Mouse (Mus musculus): Measurements from ENCODE around the gene Cxcl10. TPM values are rescaled to one million over a fixed set of nuclear protein-coding genes. Genes with fewer than 3 reads are reported as not detected.

Cxcl10 gene
- polyA plus RNA-seq (2015; fragmentation: Nextera tagmentation; extraction: Ambion mirVana), result 0.61 TPM in 1 of 2 replicates, not detected in the other

DNA sequence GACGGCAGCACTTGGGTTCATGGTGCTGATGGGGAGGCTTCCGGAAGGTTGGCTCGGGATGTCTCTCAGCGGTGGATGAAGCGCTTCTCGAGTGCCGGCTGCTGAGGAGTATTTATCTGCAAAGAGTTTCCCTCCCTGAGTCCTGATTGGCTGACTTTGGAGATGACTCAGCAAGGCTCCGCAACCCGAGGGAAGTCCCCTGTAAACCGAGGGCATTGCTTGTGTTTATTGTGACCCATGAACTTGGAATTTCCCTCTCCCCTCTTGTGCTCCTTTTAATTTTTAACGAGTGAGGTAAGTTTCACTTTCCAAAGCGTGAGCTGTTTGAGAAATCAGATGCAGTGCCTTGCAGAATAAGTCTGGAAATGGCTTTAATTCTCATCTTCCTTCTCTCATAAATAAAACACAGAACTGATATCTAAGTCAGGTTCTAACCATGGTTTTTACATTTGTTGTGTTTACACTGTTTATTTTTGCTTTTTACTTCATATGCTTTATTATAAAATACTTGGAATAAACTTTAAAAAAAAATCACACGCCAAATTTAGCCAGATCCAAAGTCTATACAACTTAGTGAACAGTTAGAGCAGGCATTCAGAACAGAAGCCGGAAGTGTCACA is at the start of gene Cxcl10:
Gene Cxcl10, minus strand, starts transcription at position 96 of the 620 bp plus-strand sequence.
- H3K27ac ChIP-seq (ENCODE audit: low read length), result no peak within 1 kb of the TSS
- peaks cover 3% of the 10 kb centered on the region; the same call in 1 of the 2 replicates for H3K4me1 ChIP-seq (replicated peaks; ENCODE audit: control insufficient read depth, insufficient read depth, low read length)
- WGBS, result 19% methylated on average over 14 of the region's 14 CpGs
- no peaks in the 10 kb centered on the region for H3K9me3 ChIP-seq (ENCODE audit: control insufficient read depth, low read length)
- H3K36me3 ChIP-seq (ENCODE audit: control insufficient read depth, insufficient read depth), result no peaks in the 10 kb centered on the region
- no peaks in the 10 kb centered on the region for H3K27me3 ChIP-seq (replicated peaks; ENCODE audit: control insufficient read depth, insufficient read depth, low read length)
- peak within 1 kb of the TSS; percentile 45 for H3K4me2 ChIP-seq (ENCODE audit: low read length)
- H3K4me3 ChIP-seq (replicated peaks; ENCODE audit: low read length), result peak within 1 kb of the TSS; percentile 18; the same call in 1 of the 2 replicates
- ATAC-seq, result peak; percentile 79
- H3K9ac ChIP-seq (replicated peaks; ENCODE audit: low read depth, low read length), result no peak within 1 kb of the TSS

DNA sequence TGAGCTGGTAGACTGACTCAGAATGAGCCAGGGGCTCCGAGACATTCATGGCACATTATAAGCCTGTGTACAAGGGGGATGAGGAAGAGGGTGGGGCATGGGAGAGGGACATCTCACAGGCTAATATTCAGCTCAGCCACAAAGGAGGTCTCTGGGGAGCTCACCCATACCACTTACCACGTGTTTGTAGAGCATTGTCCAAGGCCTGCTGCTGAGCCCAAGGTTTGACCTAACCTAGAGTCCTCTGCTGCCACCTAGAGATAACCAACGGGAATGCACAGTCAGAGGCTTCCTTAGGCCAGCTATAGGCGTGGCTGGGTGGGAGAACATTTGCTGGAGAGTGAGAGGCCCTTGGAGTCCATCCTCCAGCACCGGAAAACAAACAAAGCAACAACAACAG is 49.5 kb upstream of the Cxcl10 start:
- Histone ChIP-seq H3K9me3 (ENCODE audit: control insufficient read depth, low read length) (no peaks in the 10 kb centered on the region), H3K9ac (replicated peaks; ENCODE audit: low read depth, low read length) (no peak overlapping the region), H3K4me2 (ENCODE audit: low read length) (no peak overlapping the region), H3K4me3 (replicated peaks; ENCODE audit: low read length) (no peak overlapping the region), H3K27me3 (replicated peaks; ENCODE audit: control insufficient read depth, insufficient read depth, low read length) (no peaks in the 10 kb centered on the region), H3K36me3 (ENCODE audit: control insufficient read depth, insufficient read depth) (no peaks in the 10 kb centered on the region), H3K27ac (ENCODE audit: low read length) (no peak overlapping the region), H3K4me1 (replicated peaks; ENCODE audit: control insufficient read depth, insufficient read depth, low read length) (no peaks in the 10 kb centered on the region)
- peak; percentile 75 for ATAC-seq
- WGBS, result 25% methylated on average over 5 of the region's 5 CpGs

DNA sequence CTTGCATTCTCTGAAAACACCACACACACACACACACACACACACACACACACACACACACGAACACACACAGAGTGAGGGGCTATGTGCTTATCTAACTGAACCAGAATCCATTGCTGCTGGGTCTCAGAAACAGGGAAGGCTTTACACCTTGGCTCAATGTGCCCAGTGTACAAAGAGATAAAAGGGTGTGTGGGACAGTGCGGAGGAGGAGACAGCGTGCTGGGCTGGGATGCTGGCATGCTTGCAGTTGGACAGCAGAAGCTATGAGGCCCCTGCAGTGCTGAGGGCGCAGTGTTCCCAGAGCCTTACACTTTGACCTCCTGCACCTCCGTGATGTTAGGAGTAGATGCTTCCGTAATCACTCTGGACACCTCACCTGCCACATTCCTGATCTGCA is 47.8 kb upstream of the Cxcl10 start:
- no peak for ATAC-seq

DNA sequence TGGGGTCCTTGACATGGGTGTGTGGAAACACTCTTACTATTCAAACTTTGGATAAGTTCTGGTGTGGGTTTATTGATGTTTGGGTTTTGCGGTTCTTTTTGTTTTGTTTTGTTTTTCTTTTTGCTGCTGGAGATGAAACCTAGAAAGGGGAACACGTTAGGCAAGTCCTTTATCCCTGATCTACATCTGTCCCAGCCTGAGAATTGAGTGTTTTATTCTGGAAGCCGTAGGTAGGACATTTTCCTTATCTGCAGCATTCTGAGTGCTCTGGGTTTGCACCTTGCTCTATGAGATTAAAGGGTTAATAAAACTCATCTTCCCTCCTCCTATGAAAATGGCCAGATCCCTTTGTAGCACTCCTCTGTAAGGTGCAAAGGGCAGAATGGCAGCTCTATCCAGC is 47.1 kb upstream of the Cxcl10 start:
- Histone ChIP-seq H3K9me3 (ENCODE audit: control insufficient read depth, low read length) (no peaks in the 10 kb centered on the region), H3K27me3 (replicated peaks; ENCODE audit: control insufficient read depth, insufficient read depth, low read length) (peaks cover 2% of the 10 kb centered on the region; the same call in 1 of the 2 replicates), H3K27ac (ENCODE audit: low read length) (no peak overlapping the region), H3K9ac (replicated peaks; ENCODE audit: low read depth, low read length) (no peak overlapping the region), H3K4me3 (replicated peaks; ENCODE audit: low read length) (no peak overlapping the region), H3K36me3 (ENCODE audit: control insufficient read depth, insufficient read depth) (no peaks in the 10 kb centered on the region), H3K4me1 (replicated peaks; ENCODE audit: control insufficient read depth, insufficient read depth, low read length) (no peaks in the 10 kb centered on the region), H3K4me2 (ENCODE audit: low read length) (no peak overlapping the region)
- WGBS, result 88% methylated on average over 3 of the region's 3 CpGs
- no peak for ATAC-seq

More for the DNA sequence above, 47.8 kb upstream of the Cxcl10 start:
- Histone ChIP-seq H3K36me3 (ENCODE audit: control insufficient read depth, insufficient read depth) (no peaks in the 10 kb centered on the region), H3K27me3 (replicated peaks; ENCODE audit: control insufficient read depth, insufficient read depth, low read length) (no peaks in the 10 kb centered on the region; the same call in 1 of the 2 replicates), H3K27ac (ENCODE audit: low read length) (no peak overlapping the region), H3K9me3 (ENCODE audit: control insufficient read depth, low read length) (no peaks in the 10 kb centered on the region), H3K9ac (replicated peaks; ENCODE audit: low read depth, low read length) (no peak overlapping the region), H3K4me2 (ENCODE audit: low read length) (no peak overlapping the region), H3K4me3 (replicated peaks; ENCODE audit: low read length) (no peak overlapping the region), H3K4me1 (replicated peaks; ENCODE audit: control insufficient read depth, insufficient read depth, low read length) (no peaks in the 10 kb centered on the region)
- 90% methylated on average over 6 of the region's 6 CpGs for WGBS

DNA sequence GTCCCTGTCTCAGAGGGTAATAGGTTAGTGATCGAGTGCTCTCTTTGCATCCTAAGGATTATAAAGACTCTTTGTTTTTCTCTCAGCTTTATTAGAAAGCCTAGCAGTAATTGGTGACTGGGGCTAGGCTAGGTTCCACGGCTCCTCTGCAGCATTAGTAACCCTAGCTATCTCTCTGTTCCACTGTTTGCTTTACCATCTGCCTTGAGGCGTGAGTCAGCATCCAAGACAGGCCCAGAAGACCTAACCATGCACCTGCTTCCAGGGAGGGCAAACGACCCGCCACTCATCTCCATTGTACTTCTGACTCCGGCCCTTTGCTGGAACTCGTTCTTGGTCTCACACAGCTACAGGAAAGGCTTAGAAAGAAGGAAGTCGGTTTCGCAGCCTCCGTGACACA is 45.2 kb upstream of the Cxcl10 start:
- Histone ChIP-seq H3K9ac (replicated peaks; ENCODE audit: low read depth, low read length) (no peak overlapping the region), H3K27ac (ENCODE audit: low read length) (no peak overlapping the region), H3K4me1 (replicated peaks; ENCODE audit: control insufficient read depth, insufficient read depth, low read length) (no peaks in the 10 kb centered on the region), H3K36me3 (ENCODE audit: control insufficient read depth, insufficient read depth) (no peaks in the 10 kb centered on the region), H3K4me2 (ENCODE audit: low read length) (no peak overlapping the region), H3K4me3 (replicated peaks; ENCODE audit: low read length) (no peak overlapping the region), H3K27me3 (replicated peaks; ENCODE audit: control insufficient read depth, insufficient read depth, low read length) (peaks cover 4% of the 10 kb centered on the region; the same call in 1 of the 2 replicates), H3K9me3 (ENCODE audit: control insufficient read depth, low read length) (no peaks in the 10 kb centered on the region)
- WGBS, result 57% methylated on average over 10 of the region's 10 CpGs
- ATAC-seq, result no peak

DNA sequence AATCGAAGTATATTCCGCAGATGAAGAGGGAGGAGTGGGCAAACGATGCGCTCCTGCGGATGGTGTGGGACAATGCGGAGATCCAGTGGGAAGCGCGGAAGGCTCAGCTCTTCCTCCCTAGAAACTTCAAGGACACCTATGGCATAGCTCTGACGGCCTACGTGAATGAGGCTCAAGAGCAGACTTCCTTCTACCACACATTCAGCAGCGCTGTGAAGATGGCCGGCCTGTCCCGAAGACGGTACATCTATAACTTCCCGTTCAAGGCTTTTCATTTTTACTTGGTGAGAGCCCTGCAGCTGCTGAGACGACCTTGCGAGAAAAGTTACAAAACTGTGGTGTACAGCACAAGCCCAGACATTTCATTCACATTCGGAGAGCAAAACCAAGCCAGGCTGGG is 43.9 kb upstream of the Cxcl10 start:
- peaks cover 4% of the 10 kb centered on the region; the same call in 1 of the 2 replicates for H3K27me3 ChIP-seq (replicated peaks; ENCODE audit: control insufficient read depth, insufficient read depth, low read length)
- no peak for ATAC-seq
- H3K4me3 ChIP-seq (replicated peaks; ENCODE audit: low read length), result peak overlapping the region; percentile 1; the same call in 1 of the 2 replicates
- no peaks in the 10 kb centered on the region for H3K36me3 ChIP-seq (ENCODE audit: control insufficient read depth, insufficient read depth)
- no peak overlapping the region for H3K27ac ChIP-seq (ENCODE audit: low read length)
- H3K4me2 ChIP-seq (ENCODE audit: low read length), result peak overlapping the region; percentile 31
- no peaks in the 10 kb centered on the region for H3K4me1 ChIP-seq (replicated peaks; ENCODE audit: control insufficient read depth, insufficient read depth, low read length)
- no peak overlapping the region for H3K9ac ChIP-seq (replicated peaks; ENCODE audit: low read depth, low read length)
- no peaks in the 10 kb centered on the region for H3K9me3 ChIP-seq (ENCODE audit: control insufficient read depth, low read length)
- WGBS, result 52% methylated on average over 18 of the region's 18 CpGs

DNA sequence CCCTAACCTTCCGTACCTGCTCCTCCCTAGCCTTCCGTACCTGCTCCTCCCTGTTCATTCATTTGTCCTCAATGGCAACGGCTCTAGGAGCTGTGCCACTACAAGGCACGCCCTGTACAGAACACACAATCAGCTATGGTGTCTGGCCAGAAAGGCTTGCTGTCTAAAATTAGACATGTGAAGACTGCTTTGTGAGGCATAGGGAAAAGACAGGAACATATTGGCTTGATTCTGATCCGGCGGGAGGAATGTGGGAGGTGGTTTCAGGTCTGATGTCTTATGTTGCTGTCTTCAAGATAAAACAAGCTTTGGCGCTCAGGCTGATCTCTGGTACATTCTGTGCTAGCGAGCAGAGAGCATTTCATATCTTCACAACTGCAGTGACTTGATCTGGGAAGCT is 41.9 kb upstream of the Cxcl10 start:
- Histone ChIP-seq H3K4me3 (replicated peaks; ENCODE audit: low read length) (no peak overlapping the region), H3K9ac (replicated peaks; ENCODE audit: low read depth, low read length) (no peak overlapping the region), H3K4me1 (replicated peaks; ENCODE audit: control insufficient read depth, insufficient read depth, low read length) (no peaks in the 10 kb centered on the region), H3K27ac (ENCODE audit: low read length) (no peak overlapping the region), H3K36me3 (ENCODE audit: control insufficient read depth, insufficient read depth) (no peaks in the 10 kb centered on the region), H3K27me3 (replicated peaks; ENCODE audit: control insufficient read depth, insufficient read depth, low read length) (peaks cover 4% of the 10 kb centered on the region; the same call in 1 of the 2 replicates), H3K4me2 (ENCODE audit: low read length) (no peak overlapping the region), H3K9me3 (ENCODE audit: control insufficient read depth, low read length) (no peaks in the 10 kb centered on the region)
- ATAC-seq, result no peak
- WGBS, result 79% methylated on average over 8 of the region's 8 CpGs

DNA sequence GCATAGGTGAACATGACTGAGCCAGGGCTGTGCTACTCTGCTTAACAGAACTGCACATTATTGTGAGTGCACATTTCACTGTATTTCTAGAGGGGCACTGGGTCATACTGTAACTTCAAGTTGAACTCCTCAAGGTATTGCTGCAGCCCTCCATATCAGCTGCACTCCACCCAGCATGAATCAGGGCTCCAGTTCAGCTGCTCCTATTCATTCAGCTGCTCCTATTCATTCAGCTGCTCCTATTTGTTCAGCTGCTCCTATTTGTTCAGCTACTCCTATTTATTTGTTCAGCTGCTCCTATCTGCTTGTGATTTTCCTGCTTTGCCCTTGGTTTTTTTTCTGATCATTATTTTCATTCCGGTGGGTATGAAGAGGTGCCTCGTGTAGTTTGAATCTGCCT is 41.3 kb upstream of the Cxcl10 start:
- H3K4me1 ChIP-seq (replicated peaks; ENCODE audit: control insufficient read depth, insufficient read depth, low read length), result no peaks in the 10 kb centered on the region
- H3K27me3 ChIP-seq (replicated peaks; ENCODE audit: control insufficient read depth, insufficient read depth, low read length), result peaks cover 4% of the 10 kb centered on the region; the same call in 1 of the 2 replicates
- no peak overlapping the region for H3K9ac ChIP-seq (replicated peaks; ENCODE audit: low read depth, low read length)
- ATAC-seq, result no peak
- H3K4me2 ChIP-seq (ENCODE audit: low read length), result no peak overlapping the region
- H3K27ac ChIP-seq (ENCODE audit: low read length), result no peak overlapping the region
- H3K4me3 ChIP-seq (replicated peaks; ENCODE audit: low read length), result no peak overlapping the region
- no peaks in the 10 kb centered on the region for H3K9me3 ChIP-seq (ENCODE audit: control insufficient read depth, low read length)
- H3K36me3 ChIP-seq (ENCODE audit: control insufficient read depth, insufficient read depth), result no peaks in the 10 kb centered on the region
- 68% methylated on average over 2 of the region's 2 CpGs for WGBS

DNA sequence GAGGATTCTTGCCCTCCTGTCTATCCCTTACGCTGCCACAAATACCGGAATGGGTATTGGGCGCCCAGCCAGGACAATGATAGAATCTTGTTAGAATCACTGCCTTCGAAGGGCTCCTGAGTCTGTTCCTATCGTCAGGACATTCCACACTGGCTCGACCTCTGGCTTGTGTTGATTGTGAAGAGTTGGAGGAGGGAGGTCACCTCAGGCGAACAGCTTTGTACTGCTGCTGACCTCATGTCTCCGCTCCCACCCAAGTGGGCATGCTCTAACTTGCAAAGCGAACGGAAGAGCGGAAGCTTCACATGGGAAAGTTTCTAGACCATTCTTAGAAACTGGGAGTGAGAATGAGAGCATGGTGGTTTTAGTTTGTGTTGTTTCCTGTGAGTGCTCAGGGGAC is 38.7 kb upstream of the Cxcl10 start:
- WGBS, result 79% methylated on average over 11 of the region's 11 CpGs
- no peak for ATAC-seq

More for the DNA sequence above, 38.7 kb upstream of the Cxcl10 start:
- Histone ChIP-seq H3K4me3 (replicated peaks; ENCODE audit: low read length) (no peak overlapping the region), H3K36me3 (ENCODE audit: control insufficient read depth, insufficient read depth) (no peaks in the 10 kb centered on the region), H3K9ac (replicated peaks; ENCODE audit: low read depth, low read length) (no peak overlapping the region), H3K4me2 (ENCODE audit: low read length) (no peak overlapping the region), H3K4me1 (replicated peaks; ENCODE audit: control insufficient read depth, insufficient read depth, low read length) (no peaks in the 10 kb centered on the region), H3K27me3 (replicated peaks; ENCODE audit: control insufficient read depth, insufficient read depth, low read length) (peaks cover 4% of the 10 kb centered on the region; the same call in 1 of the 2 replicates), H3K27ac (ENCODE audit: low read length) (no peak overlapping the region), H3K9me3 (ENCODE audit: control insufficient read depth, low read length) (no peaks in the 10 kb centered on the region)
